Mouse (Mus musculus) CH12.LX (cell line): ENCODE results near the gene Ric8b. TPM values are rescaled to one million over a fixed set of nuclear protein-coding genes. Genes with fewer than 3 reads are reported as not detected.

Experiments
- DNase-seq: peaks from one replicate; pipeline ENCODE4 v3.0.0-alpha.2; 2013; ENCODE audit errors: extremely low read depth
- H3K27ac ChIP-seq: 2 replicates; pipeline ENCODE4 v1.5.1; 2012; ENCODE audit warnings: low read depth, mild to moderate bottlenecking, control low read depth, moderate library complexity; ENCODE audit not compliant: insufficient read depth
- H3K27me3 ChIP-seq: replicated peaks from 2 replicates; pipeline ENCODE3; 2012; ENCODE audit warnings: inconsistent platforms
- H3K36me3 ChIP-seq, 2 experiments: replicated peaks in 1 of 2; 2 replicates each; pipeline versions ENCODE3 to v1.6.1; 2012; ENCODE audit warnings: inconsistent platforms in 1 of 2, low read length in 1 of 2, mild to moderate bottlenecking in 1 of 2, mixed read lengths in 1 of 2, moderate library complexity in 1 of 2; ENCODE audit not compliant: control insufficient read depth in 1 of 2, insufficient read depth in 1 of 2
- H3K4me1 ChIP-seq, 2 experiments: 2 replicates each; pipeline ENCODE4 v1.6.1; 2012; ENCODE audit warnings: inconsistent platforms in 1 of 2, moderate library complexity in 1 of 2; ENCODE audit not compliant: insufficient read depth in 2 of 2, control insufficient read depth in 1 of 2
- H3K4me2 ChIP-seq: 2 replicates; pipeline ENCODE4 v1.6.1; 2012; ENCODE audit warnings: low read depth, mild to moderate bottlenecking, control low read depth; ENCODE audit not compliant: poor library complexity, insufficient read depth, severe bottlenecking
- H3K4me3 ChIP-seq, 3 experiments: fragments of 150-350 bp in 1 of 3; sonication (generic) in 1 of 3; replicated peaks in 1 of 3; 2 replicates each; pipeline versions ENCODE3 to v1.5.1; 2011 to 2012; ENCODE audit warnings: low read depth in 2 of 3, low read length in 2 of 3, mild to moderate bottlenecking in 2 of 3, moderate library complexity in 2 of 3, control low read depth in 1 of 3, improper control_type of control experiment in 1 of 3, inconsistent platforms in 1 of 3, mixed read lengths in 1 of 3; ENCODE audit not compliant: poor library complexity in 1 of 3
- H3K79me2 ChIP-seq: replicated peaks from 2 replicates; pipeline ENCODE4 v1.6.1; 2012; ENCODE audit warnings: mild to moderate bottlenecking, moderate library complexity; ENCODE audit not compliant: control insufficient read depth, poor library complexity, insufficient read depth, severe bottlenecking; ENCODE audit errors: extremely low read depth
- H3K9ac ChIP-seq: 2 replicates; pipeline ENCODE4 v1.6.1; 2012; ENCODE audit warnings: low read depth, mild to moderate bottlenecking, control low read depth, moderate library complexity; ENCODE audit not compliant: insufficient read depth
- H3K9me3 ChIP-seq: replicated peaks from 2 replicates; pipeline ENCODE3; 2012; ENCODE audit warnings: low read length, inconsistent platforms, mixed read lengths
- CHD1 ChIP-seq: IDR thresholded peaks from 2 replicates; pipeline ENCODE4 v1.6.1; 2012; ENCODE audit warnings: low read depth, low read length, improper control_type of control experiment, inconsistent platforms
- CHD2 ChIP-seq: IDR thresholded peaks from 2 replicates; pipeline ENCODE4 v1.6.1; 2011; ENCODE audit warnings: low read length, improper control_type of control experiment
- CTCF ChIP-seq, 2 experiments: IDR thresholded peaks in 1 of 2; conservative IDR thresholded peaks in 1 of 2; 2 replicates each; pipeline ENCODE4 v1.5.1; 2011 to 2012; ENCODE audit warnings: low read depth in 2 of 2, low read length in 2 of 2, improper control_type of control experiment in 1 of 2, inconsistent platforms in 1 of 2, mild to moderate bottlenecking in 1 of 2, moderate library complexity in 1 of 2
- ELF1 ChIP-seq: IDR thresholded peaks from 2 replicates; pipeline ENCODE4 v1.6.1; 2014; ENCODE audit warnings: low read depth, mild to moderate bottlenecking, inconsistent platforms, low read length, improper control_type of control experiment
- GABPA ChIP-seq: IDR thresholded peaks from 2 replicates; pipeline ENCODE4 v1.6.1; 2012; ENCODE audit warnings: low read depth, low read length, improper control_type of control experiment, inconsistent platforms; ENCODE audit not compliant: insufficient replicate concordance
- IRF4 ChIP-seq: IDR thresholded peaks from 2 replicates; pipeline ENCODE4 v1.6.1; 2014; ENCODE audit warnings: low read depth, mild to moderate bottlenecking, inconsistent platforms, low read length, improper control_type of control experiment
- JUN ChIP-seq: IDR thresholded peaks from 2 replicates; pipeline ENCODE4 v1.6.1; 2011; ENCODE audit warnings: low read depth, mild to moderate bottlenecking, low read length, improper control_type of control experiment, moderate library complexity; ENCODE audit not compliant: insufficient read depth
- KAT2A ChIP-seq: IDR thresholded peaks from 2 replicates; pipeline ENCODE4 v1.6.1; 2012; ENCODE audit warnings: low read length, improper control_type of control experiment, inconsistent platforms; ENCODE audit not compliant: insufficient replicate concordance
- MAZ ChIP-seq: IDR thresholded peaks from 2 replicates; pipeline ENCODE4 v1.6.1; 2012; ENCODE audit warnings: low read depth, mild to moderate bottlenecking, inconsistent platforms, low read length, improper control_type of control experiment, moderate library complexity
- MEF2A ChIP-seq: IDR thresholded peaks from 2 replicates; pipeline ENCODE4 v1.6.1; 2014; ENCODE audit warnings: low read depth, mild to moderate bottlenecking, inconsistent platforms, low read length, improper control_type of control experiment, borderline replicate concordance
- MXI1 ChIP-seq: IDR thresholded peaks from 2 replicates; pipeline ENCODE4 v1.6.1; 2011; ENCODE audit warnings: mild to moderate bottlenecking, low read depth, low read length, improper control_type of control experiment
- MYC ChIP-seq: IDR thresholded peaks from 2 replicates; pipeline ENCODE4 v1.6.1; 2011; ENCODE audit warnings: low read depth, mild to moderate bottlenecking, improper control_type of control experiment, low read length
- NELFE ChIP-seq: IDR thresholded peaks from 2 replicates; pipeline ENCODE4 v1.6.1; 2011; ENCODE audit warnings: low read depth, low read length, improper control_type of control experiment
- NRF1 ChIP-seq: IDR thresholded peaks from 2 replicates; pipeline ENCODE4 v1.6.1; 2014; ENCODE audit warnings: low read depth, mild to moderate bottlenecking, inconsistent platforms, low read length, improper control_type of control experiment, moderate library complexity
- POLR2A ChIP-seq: IDR thresholded peaks from 2 replicates; pipeline ENCODE4 v1.6.1; 2011; ENCODE audit warnings: low read depth, mild to moderate bottlenecking, improper control_type of control experiment, low read length
- SIN3A ChIP-seq: IDR thresholded peaks from 2 replicates; pipeline ENCODE4 v1.6.1; 2012; ENCODE audit warnings: low read length, improper control_type of control experiment, inconsistent platforms
- SMC3 ChIP-seq: IDR thresholded peaks from 2 replicates; pipeline ENCODE4 v1.6.1; 2011; ENCODE audit warnings: low read depth, low read length, improper control_type of control experiment
- USF2 ChIP-seq: conservative IDR thresholded peaks from 2 replicates; pipeline ENCODE4 v1.6.1; 2011; ENCODE audit warnings: low read depth, low read length, improper control_type of control experiment
- ZKSCAN1 ChIP-seq: IDR thresholded peaks from 2 replicates; pipeline ENCODE4 v1.6.1; 2012; ENCODE audit warnings: low read depth, inconsistent platforms, low read length, improper control_type of control experiment, borderline replicate concordance
- ZMIZ1 ChIP-seq: IDR thresholded peaks from 2 replicates; pipeline ENCODE4 v1.6.1; 2012; ENCODE audit warnings: low read depth, mild to moderate bottlenecking, inconsistent platforms, low read length, improper control_type of control experiment
- dilution Hi-C: fragments of 300-500 bp; cut with MboI; formaldehyde crosslinking; loops from 2 replicates; pipeline ENCODE4 v1.14.3; 2020; ENCODE audit warnings: low sequenced_read_pairs; ENCODE audit not compliant: extremely low pct_unique_long_range_greater_than_20kb, extremely low pct_ligation_motif_present
- in situ Hi-C: fragments of 300-500 bp; cut with MboI; formaldehyde crosslinking; loops from 3 replicates; pipeline ENCODE4 v1.14.3; 2019; ENCODE audit warnings: low sequenced_read_pairs, low pct_ligation_motif_present, low pct_unique_long_range_greater_than_20kb, mixed read lengths
- polyA plus RNA-seq: library from polyadenylated mRNA; unstranded; fragments of >175 nt; gene quantifications from 2 replicates; pipeline ENCODE4 v1.2.1, GENCODE M21; 2012; ENCODE audit warnings: low read depth; ENCODE audit not compliant: insufficient read length
- total RNA-seq, 2 experiments: library from RNA; depleted of rRNA; stranded (reverse); fragments of 300-350 nt in 1 of 2; fragments of >200 nt in 1 of 2; gene quantifications; 2 replicates each; pipeline ENCODE4 v1.2.3; 2012 to 2014

Gene Ric8b
- total and polyA plus RNA-seq, 3 experiments = 4.8 to 9.4 (median 6.3) TPM

GRCm38 (mm10) chr10:84956173-84956572, 38.8 kb downstream of the Ric8b start:
- no peaks in the 10 kb centered on the region for H3K79me2 ChIP-seq
- H3K27me3 ChIP-seq = no peaks in the 10 kb centered on the region
- H3K4me3 ChIP-seq = no peak overlapping the region
- in situ Hi-C loops (no loop called here), dilution Hi-C loops (no loop called here)
- H3K4me1 ChIP-seq = peaks cover 0 to 7% of the 10 kb centered on the region in 2 experiments; a peak in 1 of 4 replicates
- no peak for TF ChIP-seq MYC
- TF ChIP-seq IRF4 = no peak
- TF ChIP-seq NRF1 = no peak
- TF ChIP-seq MAZ = no peak
- no peak for TF ChIP-seq CHD1
- TF ChIP-seq MXI1 = no peak
- no peak for TF ChIP-seq ZMIZ1
- TF ChIP-seq USF2 = no peak
- no peak for TF ChIP-seq SIN3A
- TF ChIP-seq MEF2A = no peak
- no peak for TF ChIP-seq POLR2A
- TF ChIP-seq ELF1 = no peak
- TF ChIP-seq NELFE = no peak
- no peak for TF ChIP-seq JUN
- no peak for TF ChIP-seq ZKSCAN1
- TF ChIP-seq GABPA = no peak
- no peak for TF ChIP-seq CHD2
- DNase-seq = no peak
- H3K9me3 ChIP-seq = no peaks in the 10 kb centered on the region
- no peak overlapping the region for H3K9ac ChIP-seq
- no peak overlapping the region for H3K4me2 ChIP-seq
- peaks cover 10 to 79% of the 10 kb centered on the region in 2 experiments for H3K36me3 ChIP-seq
- H3K27ac ChIP-seq = no peak overlapping the region

GRCm38 (mm10) chr10:84958597-84958996, 41.2 kb downstream of the Ric8b start:
- no peak overlapping the region for H3K27ac ChIP-seq
- no peak overlapping the region for H3K4me2 ChIP-seq
- peaks cover 12 to 77% of the 10 kb centered on the region in 2 experiments for H3K36me3 ChIP-seq
- H3K9me3 ChIP-seq = no peaks in the 10 kb centered on the region
- peaks cover 0 to 4% of the 10 kb centered on the region in 2 experiments; a peak in 1 of 4 replicates for H3K4me1 ChIP-seq
- DNase-seq = no peak
- no peak overlapping the region for H3K9ac ChIP-seq
- no peaks in the 10 kb centered on the region for H3K79me2 ChIP-seq
- no peaks in the 10 kb centered on the region for H3K27me3 ChIP-seq
- in situ Hi-C loops (no loop called here), dilution Hi-C loops (no loop called here)
- no peak overlapping the region for H3K4me3 ChIP-seq
- TF ChIP-seq SMC3 (no peak), GABPA (no peak), KAT2A (no peak), CTCF (conservative IDR thresholded peaks at IDR 0.05 in 1 of 2, IDR thresholded peaks at IDR 0.05 in 1 of 2; ENCODE audit: low read depth in 2 of 2, low read length in 2 of 2) (no peak)
